Mouse (Mus musculus): Measurements from ENCODE around the gene Fbxw7.

Fbxw7 gene

DNA sequence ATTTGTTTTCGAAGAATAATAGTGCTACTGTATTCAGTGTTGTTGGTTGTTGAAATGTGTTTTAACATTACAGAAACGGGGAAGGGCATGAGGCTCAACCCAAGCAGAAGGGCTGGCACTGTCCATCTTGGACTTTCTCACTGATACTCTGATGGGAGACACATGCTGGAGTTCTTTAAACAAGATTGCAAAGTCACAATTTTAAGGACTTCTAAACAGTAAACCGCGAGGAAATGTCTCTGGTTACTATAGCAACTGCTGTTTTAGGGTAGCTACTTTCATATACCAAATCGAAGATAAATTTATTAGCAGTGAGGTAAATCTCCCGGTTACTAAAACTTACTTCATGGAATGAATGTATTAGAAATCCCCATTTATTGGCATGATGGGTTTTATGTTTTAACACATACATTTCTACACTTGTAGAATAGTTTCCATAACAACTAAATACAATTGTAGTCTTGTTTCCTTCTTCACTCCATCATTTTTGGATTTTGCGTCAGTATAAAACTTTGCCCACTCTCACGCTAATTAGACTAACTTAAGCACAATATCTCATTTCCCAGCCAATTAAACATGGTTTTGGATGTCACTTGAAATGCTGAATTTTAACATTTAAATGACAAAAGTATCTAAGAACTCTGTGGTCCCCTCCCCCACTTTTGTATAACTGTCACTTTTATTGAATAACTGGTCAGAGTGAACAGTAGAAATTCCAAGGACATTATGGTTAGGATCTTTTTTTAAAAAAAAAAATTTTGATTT is 140.1 kb downstream of the Fbxw7 start:
- no peak for DNase-seq

DNA sequence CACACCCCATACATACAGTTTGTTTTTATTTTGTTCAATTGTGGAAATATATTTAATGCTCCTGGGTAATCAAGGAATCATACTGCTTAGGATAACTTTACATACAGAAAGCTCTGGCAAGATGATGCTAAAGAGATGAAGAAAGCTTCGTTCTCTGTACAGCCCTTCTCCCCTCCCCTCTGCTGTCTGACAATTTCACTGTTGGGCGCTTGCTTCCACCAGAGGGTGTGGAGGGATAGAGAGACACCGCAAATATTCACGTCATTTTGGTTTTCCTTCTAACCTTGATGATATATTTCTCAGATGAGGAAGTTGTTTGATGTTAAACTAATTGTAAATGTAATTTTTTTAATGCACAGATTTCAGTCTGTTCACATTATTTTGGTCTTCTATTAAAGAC is 140.8 kb downstream of the Fbxw7 start:
- no peak for DNase-seq

DNA sequence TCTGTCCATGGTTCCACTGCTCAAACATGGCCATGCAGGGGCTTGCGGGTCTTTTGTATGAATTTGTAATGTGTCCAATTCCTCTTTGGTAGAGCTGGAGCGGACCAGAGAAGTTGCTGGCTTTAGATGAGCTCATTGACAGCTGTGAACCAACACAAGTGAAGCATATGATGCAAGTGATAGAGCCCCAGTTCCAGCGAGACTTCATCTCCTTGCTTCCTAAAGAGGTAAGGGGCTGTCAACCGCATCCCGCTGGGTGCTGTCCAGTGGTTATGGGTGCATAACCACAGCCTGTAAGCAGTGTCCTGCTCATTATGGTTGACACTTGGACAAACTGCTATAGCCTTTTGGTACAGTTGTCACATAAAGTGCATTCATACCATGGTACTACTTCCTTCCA is 150.1 kb downstream of the Fbxw7 start:
- DNase-seq = no peak

DNA sequence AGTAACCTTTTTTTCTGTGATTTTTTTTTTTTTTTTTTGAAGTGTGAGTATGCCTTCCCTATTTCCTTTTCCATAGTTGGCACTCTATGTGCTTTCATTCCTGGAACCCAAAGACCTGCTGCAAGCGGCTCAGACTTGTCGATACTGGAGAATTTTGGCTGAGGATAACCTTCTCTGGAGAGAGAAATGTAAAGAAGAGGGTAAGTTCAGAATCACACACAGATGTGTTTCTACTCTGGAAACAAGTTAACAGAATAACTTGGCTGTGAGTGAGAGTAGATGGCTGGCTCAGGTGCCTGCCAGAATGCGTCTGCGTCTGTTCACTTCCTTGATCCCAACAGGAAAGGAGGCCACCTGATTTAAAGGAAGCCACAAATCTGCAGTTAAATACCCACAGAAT is 152.3 kb downstream of the Fbxw7 start:
- no peak for DNase-seq

DNA sequence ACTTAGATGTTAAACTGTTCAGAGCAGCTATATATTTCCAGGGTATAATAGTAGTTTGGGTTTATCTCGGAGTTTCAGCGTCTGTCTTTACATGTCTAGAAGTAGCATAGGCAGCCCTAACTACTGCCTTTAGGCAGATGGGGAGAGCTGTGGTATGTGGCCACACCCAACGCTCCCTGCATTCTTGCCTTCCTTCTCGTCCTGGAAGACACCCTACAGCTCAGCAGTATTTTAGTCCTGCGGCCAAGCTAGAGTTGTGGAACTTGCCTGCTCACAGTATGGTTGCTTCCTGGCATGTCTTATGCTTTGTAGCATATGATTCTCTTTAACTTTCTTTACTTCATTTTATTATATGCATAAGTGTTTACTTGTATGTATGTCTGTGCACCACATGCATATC is 156.5 kb downstream of the Fbxw7 start:
- DNase-seq = no peak

DNA sequence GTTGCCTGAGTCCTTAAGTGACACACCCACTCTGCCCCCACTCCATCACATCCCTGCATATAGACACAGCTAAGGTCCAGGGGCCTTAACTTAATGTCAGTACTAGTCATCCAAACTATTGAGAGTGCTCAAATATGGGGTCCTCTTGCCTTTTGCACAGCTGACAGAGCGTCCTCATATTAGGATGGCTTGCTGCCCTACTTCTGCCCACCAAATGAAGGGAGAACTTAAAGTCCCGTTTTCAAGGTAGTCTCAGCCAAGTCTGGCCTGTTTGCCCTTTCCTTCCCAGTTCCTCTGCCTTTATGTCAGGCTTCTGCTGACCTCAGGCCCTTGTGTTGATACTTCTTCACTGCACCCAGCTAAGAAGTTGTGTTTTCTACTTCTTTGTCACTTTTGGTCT is 157.8 kb downstream of the Fbxw7 start:
- DNase-seq = no peak

DNA sequence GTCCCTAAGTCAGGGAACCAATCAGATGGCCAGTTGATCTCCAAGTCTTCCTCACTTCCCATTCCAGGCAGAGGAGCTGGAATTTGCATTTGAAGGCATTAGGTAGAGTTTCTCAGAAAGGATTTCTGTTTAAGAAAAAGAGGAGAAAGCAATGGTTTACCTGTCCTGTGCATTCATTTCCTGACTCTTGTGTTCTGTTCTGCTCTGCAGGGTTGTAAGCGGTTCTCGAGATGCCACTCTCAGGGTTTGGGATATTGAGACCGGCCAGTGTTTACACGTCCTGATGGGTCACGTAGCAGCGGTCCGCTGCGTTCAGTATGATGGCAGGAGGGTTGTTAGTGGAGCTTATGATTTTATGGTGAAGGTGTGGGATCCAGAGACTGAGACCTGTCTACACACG is 159.1 kb downstream of the Fbxw7 start:
- no peak for DNase-seq

DNA sequence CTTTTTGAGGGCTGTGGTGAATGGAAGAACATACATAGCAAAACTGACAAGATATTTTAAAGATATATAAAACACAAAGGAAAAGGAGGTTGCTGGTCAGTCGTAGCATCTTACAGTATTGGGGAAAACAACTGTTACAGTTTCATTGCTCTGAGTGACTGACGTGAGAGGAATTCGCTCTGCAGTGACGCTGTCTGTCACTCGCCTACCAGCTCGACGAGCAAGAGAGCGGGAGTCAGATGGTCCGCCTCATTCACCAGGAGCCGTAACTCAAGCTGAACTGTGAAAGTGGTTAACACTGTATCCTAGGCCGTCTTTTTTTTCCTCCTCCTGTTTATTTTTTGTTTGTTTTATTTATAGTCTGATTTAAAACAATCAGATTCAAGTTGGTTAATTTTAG is 163.6 kb downstream of the Fbxw7 start:
- DNase-seq = no peak

DNA sequence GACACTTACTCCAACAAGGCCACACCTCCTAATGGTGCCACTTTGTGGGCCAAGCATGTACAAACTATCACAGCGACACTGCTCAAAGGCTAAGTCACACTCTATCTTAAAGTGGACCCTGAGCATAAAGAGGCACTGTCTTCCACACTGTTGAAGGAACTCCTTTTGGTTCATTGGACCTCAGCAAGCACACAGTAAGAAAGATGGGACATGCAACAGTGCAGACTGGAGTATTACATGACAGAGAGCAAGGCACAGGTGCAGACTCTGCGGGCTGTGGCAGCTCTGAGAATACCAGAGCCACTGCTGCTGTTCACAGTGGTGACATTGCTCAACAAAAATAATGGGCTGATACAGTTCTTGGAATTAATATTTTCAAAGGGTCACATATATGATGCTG is 165.1 kb downstream of the Fbxw7 start:
- no peak for DNase-seq

DNA sequence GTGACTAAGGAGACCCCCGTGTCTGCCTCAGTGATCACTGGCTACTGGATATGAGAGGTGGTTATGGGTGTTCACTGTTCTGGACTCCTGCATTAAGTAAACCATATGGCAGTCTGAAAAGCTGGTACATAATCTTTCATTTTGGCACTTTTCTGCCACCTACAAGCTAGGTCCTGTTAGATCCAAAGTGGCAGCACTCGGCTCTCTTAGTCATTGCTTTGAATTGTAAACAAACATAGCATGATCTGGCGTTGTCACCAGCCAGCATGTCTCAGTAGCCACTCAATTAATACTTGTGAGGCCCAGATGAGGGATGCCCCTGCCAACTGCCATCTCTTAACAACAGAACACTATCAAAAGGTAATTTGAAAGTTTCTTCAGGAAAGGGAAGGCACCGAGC is 167.6 kb downstream of the Fbxw7 start:
- no peak for DNase-seq

DNA sequence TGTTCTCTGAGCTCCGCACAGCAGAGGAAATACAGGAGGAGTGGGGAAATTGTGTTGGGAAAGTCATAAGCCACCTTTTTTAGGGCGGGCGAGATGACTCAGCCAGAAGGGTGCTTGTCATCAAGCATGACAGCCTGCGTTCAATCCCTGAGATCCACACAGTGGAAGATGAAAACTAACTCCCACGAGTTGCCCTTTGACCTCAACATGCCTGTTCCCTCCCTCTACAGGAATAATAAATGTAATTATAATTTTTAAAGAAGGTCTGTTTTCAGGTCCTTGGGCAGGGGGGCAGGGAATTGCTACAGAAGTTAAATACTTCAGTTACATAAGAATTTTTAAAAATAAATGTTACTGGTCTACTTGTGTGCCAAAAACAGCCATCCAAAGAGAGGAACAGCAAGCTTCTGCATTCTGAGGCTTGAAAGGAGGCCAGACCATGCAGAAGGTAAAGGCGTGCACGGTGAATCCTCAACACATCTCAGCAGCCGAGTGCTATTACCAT is 170.1 kb downstream of the Fbxw7 start:
- no peak for DNase-seq

DNA sequence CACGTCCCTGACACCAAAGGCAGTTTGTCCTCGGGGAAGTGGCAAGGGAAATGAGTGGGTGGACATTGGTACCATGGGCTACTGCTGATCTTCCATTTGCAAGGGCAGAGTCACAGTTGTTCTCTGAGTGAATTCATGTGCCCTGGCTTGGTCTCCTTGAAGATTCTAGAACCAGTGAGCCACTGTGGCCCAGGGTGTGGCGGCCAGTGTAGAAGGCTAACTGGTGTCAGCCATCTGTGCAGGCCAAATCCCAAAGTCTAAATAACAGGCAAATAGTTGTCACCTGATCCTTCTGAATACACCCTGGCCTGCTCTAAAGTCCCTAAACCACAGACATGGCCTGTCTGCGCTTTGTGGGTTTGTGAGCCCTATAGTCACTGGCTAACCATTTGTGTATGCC is 173.8 kb downstream of the Fbxw7 start:
- no peak for DNase-seq

DNA sequence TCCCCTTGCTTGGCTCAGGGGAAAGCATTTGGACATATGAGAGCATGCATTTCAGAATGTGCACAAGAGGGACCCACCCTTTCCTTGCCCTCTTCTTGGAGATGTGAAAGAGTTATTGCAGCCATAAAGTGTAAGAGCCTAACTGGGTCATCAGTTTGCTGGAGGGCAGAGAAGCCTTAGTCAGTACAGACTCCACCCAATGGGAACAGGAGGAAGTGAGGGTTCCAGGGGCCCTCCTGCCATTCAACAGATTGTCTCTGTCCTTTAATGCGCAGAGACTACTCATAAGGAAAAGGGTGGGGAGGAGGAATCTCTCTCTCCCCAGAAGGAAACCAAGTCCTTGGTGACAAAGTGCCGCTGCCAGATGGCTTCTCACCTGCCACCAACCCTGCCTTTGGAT is 190.2 kb downstream of the Fbxw7 start:
- no peak for DNase-seq

DNA sequence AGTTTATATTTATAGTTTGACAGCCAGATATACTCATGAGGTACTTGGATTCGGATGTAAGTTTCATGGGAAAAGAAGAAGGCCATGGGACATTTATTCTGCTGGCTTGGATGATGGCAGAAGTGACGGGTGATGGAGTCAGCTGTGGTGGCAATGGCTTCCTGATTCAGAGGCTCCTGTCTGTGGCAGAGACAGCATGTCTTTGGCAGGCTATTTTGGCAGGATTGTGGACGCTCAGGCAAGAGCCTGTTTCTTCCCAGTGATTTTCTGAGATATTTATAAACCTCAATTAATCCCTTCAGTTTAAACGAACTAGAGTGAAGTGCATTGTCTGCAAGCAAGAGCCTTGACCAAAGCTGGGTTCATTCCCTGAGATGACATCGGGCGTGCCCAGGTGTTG is 197.8 kb downstream of the Fbxw7 start:
- DNase-seq = no peak

DNA sequence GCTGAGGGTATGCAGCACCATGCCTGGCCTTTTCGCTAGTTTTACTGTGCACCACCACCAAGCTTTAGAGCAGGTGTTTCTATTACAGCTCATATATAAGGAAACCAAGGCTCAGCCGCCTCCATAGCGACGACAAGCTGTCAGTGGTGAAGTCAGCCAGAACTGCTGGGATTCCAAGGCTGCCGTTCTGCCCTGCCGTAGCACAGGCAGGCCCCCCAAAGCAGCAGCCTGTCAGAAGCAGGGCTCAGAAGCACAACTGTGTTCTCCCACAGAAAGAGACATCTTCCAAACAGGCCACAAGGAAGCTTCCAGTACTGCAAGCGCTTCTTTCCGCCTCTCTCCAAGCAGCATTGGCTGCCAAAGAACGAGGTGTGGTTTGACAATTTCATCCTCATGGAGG is 200.6 kb downstream of the Fbxw7 start:
- DNase-seq = no peak

DNA sequence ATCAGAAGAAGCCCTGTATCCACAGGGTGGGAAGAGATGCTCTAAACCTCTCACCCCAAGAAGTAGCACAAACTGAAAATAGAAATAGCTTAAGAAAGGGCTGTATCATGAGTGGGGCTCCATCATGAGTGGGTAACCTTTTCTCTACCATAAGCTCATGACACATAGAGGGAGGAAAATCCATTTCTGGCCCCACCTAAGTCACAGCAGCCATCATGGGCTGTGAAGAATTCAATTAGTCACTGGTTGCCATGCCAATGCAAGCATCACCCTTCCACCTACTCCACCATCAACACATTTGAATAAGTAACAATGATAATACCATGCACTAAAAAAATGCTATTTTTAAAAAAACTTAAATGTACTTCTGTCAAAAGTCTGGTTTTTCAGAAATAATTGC is 205.1 kb downstream of the Fbxw7 start:
- no peak for DNase-seq

DNA sequence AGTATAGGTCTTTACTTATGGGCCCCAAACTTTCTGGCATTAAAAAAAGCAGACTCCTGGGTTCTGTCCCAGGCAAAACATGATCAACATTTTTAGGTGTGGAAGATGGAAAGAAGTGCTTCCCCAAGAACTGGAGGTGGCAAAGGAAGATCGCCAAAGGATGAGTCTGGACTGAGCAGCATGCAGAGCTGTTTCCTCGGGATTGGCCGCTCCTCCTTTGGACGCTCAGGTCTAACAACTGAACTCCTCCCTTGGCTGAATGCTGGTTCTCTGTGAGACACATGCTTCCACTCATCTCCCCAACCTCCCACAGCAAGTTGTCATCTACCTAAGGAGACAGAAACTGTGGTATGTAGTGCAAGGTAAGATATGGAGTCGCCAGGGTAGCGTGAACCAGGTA is 206.7 kb downstream of the Fbxw7 start:
- DNase-seq = no peak

DNA sequence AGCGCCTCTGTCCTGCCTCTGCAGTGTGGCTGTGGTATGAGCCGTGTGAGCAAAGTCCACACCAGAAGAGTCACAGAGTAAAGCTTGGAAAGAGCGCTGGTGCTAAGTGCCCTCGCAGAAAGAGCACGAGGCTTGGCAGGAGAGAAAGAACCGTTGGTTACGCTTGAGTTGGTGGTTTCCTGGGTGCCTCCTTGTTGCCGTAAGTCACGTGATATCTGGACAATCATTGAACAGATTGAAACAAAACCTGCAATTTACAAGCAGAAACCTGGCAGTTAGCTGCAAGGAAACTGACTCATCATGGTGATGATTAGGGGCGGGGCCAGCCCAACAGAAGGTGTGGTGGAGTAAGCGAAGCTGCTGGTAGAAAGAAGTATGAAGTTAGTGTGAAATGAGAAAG is 207.7 kb downstream of the Fbxw7 start:
- DNase-seq = peak; percentile 90

DNA sequence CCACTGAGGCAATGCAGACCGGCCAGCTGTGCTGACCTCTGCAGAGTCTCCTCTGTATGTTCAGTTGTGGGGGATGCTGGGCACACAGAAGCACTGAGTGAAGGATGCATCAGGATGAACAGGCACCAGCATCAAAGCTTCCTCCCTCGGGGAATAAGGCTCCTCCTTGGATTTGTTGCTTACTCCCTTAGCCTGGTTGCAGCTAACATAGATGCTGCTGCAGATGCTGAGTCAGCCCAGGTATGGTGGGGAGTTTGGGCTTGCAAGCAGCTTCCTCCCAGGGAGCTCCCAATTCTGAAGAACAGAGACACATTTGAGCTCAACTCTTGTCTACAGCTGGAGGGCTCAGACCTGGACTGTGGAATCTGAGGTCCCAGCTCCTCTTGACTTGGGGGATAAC is 209.2 kb downstream of the Fbxw7 start:
- no peak for DNase-seq

DNA sequence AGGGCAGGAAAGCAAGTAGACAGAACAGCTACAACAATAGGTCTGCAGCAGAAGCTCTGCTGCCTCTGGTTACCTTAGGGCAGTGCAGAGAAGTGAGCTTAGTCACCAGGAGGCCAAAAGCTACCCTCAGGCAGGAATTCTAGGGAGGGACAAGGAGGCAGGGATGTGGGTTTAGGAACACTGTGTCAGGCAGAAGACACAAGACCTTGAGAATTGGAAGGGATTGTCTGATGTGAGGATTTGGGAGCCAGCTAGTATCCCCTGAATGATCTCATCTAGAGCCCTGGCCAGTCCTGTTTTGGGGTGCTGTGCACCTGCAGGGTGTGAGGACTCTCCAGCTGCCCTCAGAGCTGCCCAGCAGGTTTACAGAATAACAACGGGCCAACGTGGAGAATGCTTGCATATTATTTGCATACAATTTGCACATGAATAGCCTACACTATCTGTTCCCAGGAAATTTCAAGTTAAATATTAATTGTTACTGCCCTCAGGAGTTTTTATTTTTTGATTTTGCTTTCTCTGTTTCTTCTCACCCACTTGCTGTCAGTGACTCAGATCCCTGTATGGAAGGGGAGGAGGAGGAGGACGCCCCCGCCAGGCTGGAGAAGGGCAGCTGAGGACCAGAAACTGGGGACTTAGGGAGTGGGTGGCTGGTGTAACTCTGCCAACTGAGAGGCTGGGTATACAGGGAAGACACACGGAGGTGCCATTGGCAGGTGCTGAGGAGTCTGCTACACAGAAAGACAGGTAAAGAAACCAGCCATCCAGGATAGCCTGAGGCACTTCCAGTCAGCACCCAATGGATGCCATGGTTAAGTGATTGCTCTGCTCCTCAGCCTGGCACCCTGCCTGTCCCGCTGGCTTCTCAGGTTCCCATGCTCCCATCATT is 210.0 kb downstream of the Fbxw7 start:
- DNase-seq = peak; percentile 72
